Mouse (Mus musculus) c-Kit-negative CD71-positive TER-119-positive erythroid progenitor cells, embryonic 14.5 days (primary cell): ENCODE measurements around the gene Stk19.
"Not testable (repeated sequence)": the region's sequence is repeated elsewhere in the genome, so short reads cannot be mapped to it uniquely, and the experiment has no call there.

Source experiments
- DNase-seq: peaks from one replicate; pipeline ENCODE4 v3.0.0-alpha.2; 2013; ENCODE audit warnings: low read depth, low spot score

The Stk19 gene

DNA sequence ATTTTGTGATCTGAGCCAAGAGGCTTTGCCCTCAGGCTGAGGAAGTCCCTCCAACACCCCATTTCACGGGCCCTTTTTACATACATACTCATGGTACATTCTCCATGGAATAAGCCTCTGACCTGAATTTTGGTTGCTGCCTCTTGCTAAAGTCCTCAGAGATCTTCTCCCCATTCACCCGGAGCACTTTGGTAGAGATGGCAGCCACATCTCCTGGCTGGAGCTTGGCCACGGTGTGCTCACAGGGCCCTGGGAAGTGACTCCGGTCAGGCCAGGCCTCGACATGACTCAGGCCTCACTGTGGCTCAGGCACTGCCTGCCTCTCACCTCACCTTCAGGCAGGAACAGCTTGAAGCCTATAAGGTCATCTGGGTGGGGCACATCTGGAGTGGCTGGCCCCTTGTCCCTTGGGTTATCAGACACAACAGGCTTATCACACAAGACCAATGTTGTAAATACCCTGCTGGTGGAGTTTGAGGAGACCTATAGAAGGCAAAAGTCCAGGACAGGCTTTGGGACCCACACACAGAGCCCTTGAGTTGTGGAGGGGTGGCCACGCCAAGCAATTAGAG is 4.1 kb upstream of the Stk19 start:
- DNase-seq = no peak

GRCm38 (mm10) chr17:34838785-34839184 is 2.0 kb upstream of the Stk19 start:
- DNase-seq = no peak

GRCm38 (mm10) chr17:34837464-34838324 is 949 bp upstream of the Stk19 start:
- no peak for DNase-seq

DNA sequence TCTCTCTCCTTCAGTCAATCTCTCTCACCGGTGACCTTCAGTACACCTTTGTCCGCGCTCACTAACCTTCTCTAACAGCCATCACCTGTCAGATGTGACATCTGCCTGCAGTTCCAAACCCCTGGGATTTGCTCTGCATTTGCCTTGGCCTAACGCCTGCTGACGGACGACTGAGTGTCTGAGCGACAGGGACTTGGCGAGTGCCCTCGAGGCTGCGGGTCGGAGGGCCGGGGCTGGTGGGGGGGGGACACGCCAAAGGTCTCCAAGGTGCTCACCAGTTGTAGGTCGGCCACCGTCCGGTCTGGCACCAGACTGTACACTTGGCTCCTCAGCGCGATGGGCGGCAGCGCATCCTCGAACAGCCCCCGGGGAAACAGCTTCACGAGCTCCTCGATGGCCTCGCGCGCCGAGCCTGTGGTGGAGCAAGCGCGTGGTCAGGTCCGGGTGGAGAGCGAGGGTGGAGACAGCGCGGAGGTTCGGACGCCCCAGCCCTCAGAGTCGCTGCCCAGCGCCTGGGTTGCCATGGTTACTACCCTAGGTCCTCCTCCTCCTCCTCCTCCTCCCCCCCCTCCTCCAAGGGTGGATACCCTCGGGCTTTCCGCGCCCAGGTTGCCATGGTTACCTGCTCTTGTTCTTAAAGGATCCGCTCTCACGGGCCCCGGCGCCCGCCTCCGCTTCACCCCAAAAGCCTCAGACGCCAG is 440 bp downstream of the Stk19 start:
- no peak for DNase-seq

DNA sequence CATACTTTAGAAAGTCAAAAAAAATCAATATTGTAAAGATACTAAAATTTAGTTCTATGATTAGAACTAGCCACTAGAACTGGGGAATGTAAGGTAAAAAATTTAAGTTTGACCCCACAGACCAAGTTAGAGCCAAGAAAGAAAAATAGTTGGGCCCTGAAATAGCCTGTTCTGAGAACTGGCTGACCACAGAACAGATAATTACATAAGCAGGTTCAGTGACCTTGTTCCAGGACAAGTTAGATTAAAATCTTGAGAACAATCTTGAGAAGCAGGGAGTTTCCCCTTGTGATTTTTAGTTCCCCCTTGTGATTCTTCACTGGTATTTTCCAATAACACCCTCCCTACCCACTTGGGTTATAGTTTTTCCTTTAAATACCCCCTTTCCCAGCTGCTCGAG is 6.0 kb downstream of the Stk19 start:
- DNase-seq = not testable (repeated sequence)

- DNase-seq = no peak
These were observed 21.9 kb downstream of the Stk19 start for GRCm38 (mm10) chr17:34814818-34815370.

GRCm38 (mm10) chr17:34813747-34814146 is 23.0 kb downstream of the Stk19 start:
- not testable (repeated sequence) for DNase-seq

DNA sequence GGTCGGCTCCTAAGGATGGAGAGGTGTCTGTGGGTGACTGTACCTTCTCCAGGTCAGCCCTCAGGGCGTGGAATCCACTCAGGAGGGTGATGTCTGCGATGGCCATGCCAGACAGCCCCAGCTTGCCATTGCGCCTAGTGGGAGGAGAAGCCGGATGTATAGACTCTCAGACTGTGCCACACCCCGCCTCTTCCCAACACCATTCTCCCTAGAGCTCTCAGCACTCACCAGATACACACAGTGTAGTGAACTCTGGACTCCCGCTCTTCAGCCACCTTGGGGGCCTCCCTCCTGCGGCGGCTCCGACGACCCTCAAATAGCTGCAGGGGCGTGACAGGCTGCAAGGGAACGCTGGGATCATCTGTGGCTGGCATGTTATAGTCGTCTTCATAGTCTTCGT is 25.5 kb downstream of the Stk19 start:
- no peak for DNase-seq

- not testable (repeated sequence) for DNase-seq
These were observed 25.9 kb downstream of the Stk19 start for GRCm38 (mm10) chr17:34810811-34811210.

DNA sequence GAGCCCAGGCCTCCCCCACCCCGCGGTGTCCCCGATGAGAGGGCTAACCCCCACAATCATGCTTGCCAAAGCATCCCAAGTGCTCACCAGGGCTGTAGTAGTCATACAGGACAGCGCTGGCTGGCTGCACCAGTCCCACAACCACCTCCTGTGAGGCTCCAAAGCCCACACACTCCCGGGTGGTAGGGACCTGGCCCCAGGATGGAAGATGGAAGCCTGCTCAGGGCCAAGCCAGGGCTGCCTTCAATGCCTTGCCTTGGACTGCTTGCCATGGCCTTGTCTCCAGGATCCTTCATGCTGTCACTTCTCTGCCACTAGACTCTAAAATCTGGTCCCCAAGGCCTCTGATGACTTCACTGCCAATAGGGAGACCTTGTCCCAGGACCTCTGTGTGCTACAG is 26.3 kb downstream of the Stk19 start:
- DNase-seq = not testable (repeated sequence)

- no peak for DNase-seq
These were observed 28.0 kb downstream of the Stk19 start for GRCm38 (mm10) chr17:34808599-34809205.

GRCm38 (mm10) chr17:34807176-34807575 is 29.6 kb downstream of the Stk19 start:
- DNase-seq = no peak

GRCm38 (mm10) chr17:34804871-34805562 is 31.7 kb downstream of the Stk19 start:
- no peak for DNase-seq

DNA sequence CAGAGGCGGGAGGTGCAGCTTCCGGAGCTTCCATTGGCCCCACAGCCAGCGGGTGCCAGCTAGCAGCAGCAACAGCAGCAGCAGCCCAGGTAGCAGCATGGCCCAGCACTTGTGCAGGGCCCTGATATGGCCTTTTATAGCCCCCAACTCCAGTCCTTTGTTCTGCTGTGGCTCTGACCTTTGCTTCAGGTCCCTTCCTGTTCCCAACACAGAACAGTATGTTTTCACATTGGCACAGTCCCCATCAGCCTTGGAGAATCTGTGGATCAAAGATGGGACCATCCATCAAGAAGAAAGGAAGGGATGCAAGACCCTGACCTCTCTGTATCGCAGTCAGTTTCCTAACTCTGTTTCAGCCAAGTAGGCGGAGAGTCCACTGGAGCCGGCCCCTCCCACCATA is 32.4 kb downstream of the Stk19 start, which contains the start of gene Cyp21a1:
Gene Cyp21a1 (minus strand): TSS at position 261 of the 400 bp plus-strand sequence.
- not testable (repeated sequence) for DNase-seq

GRCm38 (mm10) chr17:34803367-34803766 is 33.4 kb downstream of the Stk19 start:
- DNase-seq = not testable (repeated sequence)

- not testable (repeated sequence) for DNase-seq
These were observed 34.0 kb downstream of the Stk19 start for GRCm38 (mm10) chr17:34802756-34803155.

GRCm38 (mm10) chr17:34800781-34801305 is 35.9 kb downstream of the Stk19 start:
- not testable (repeated sequence) for DNase-seq

DNA sequence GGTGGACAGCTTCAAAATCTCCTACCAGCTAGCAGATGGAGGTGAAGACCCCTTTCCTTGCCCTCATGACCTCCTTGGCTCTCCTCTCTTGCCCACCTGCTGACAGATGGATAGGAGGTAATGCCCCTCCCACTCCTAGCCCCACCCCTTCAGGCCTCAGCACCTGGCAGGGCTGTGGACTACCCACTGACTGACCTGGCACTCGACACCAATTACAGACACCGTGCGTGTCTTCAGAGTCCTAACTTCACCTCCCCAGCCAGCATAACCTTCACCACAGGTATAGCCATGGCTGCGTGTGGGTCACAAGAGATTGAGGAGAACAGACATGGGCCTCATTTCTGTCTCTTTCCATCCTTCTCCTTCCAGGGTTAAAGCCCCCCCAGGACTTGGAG is 37.2 kb downstream of the Stk19 start:
- DNase-seq = no peak

GRCm38 (mm10) chr17:34798866-34799530 is 37.7 kb downstream of the Stk19 start:
- no peak for DNase-seq

DNA sequence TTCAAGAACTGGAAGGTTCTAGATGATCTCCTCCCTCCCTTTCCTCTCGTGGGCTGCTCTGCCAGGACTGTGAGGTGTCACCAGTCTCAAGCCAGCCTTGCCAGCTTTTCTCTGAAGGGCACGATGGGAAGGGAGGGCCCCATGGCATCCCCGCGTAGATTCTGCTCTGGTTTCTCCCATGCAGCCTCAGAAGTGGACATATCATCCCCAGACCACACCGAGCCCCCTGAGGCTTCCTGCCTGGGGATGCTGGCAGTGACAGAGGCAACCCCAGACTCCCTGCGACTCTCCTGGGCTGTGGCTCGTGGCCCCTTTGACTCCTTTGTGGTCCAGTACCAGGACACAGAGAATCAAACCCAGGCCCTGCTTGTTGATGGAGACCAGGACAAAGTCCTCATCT is 38.7 kb downstream of the Stk19 start:
- DNase-seq = not testable (repeated sequence)
